Comparison of ENCODE assay signal across 8 mouse cellular contexts in the genomic region with DNA sequence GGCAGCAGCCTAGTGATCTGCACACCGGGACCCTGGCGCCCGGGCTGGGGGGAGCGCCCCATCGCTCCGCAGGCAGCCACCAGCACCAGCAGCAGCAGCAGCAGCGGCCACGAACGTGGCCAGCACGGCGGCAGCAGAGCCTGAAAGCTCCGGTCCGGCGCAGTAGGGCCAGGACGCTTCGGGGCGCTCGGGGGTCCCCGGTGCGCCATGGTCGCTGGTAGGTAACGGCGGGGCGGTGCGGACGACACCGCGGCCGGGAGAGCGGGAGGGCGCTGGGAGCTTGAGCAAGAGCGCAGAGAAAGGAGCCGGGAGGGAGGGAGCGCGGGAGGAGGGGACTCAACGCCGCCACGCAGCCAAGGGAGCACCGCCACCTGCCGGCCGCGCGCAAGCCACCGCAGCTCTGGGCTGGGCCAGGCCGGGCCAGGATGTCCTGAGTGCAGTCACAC. TPM values are rescaled to one million over a fixed set of nuclear protein-coding genes. Genes with fewer than 3 reads are reported as not detected.
DNase-seq lines count a peak whose midpoint lies in the region; ATAC-seq and TF ChIP-seq lines count a peak whose summit lies in the region.

TSS of gene Sorcs2 (minus strand) at position 303 of the 446 bp plus-strand sequence.

- peak within 1 kb of the TSS; percentile 73 for H3K4me3 ChIP-seq in brown adipose tissue, adult 24 weeks (ENCODE audit: insufficient read depth, low read depth, low read length)
- H3K4me3 ChIP-seq in forebrain, embryonic 14.5 days (ENCODE audit: low read depth, low read length), result peak within 1 kb of the TSS; percentile 65
- H3K4me3 ChIP-seq in heart, postnatal 0 days (ENCODE audit: low read depth, low read length), result peak within 1 kb of the TSS; percentile 64
- H3K4me3 ChIP-seq in liver, embryonic 15.5 days (replicated peaks), result peak within 1 kb of the TSS; percentile 49
- peak within 1 kb of the TSS; percentile 77 for H3K4me3 ChIP-seq in neural tube, embryonic 13.5 days
- H3K4me3 ChIP-seq in stomach, postnatal 0 days (ENCODE audit: low read depth, low read length), result peak within 1 kb of the TSS; percentile 68

- peak within 1 kb of the TSS; percentile 100 for H3K4me2 ChIP-seq in forebrain, embryonic 14.5 days (ENCODE audit: low read length)
- peak within 1 kb of the TSS; percentile 99 for H3K4me2 ChIP-seq in heart, postnatal 0 days (ENCODE audit: low read depth, low read length)
- peak within 1 kb of the TSS; percentile 70 for H3K4me2 ChIP-seq in liver, embryonic 15.5 days
- peak within 1 kb of the TSS; percentile 99 for H3K4me2 ChIP-seq in neural tube, embryonic 13.5 days
- H3K4me2 ChIP-seq in stomach, postnatal 0 days (replicated peaks; ENCODE audit: low read depth), result peak within 1 kb of the TSS; percentile 100

- whole genome bisulfite sequencing in forebrain, embryonic 14.5 days, result under 1% methylated on average over 43 of the region's 45 CpGs
- WGBS in heart, postnatal 0 days, result 0% methylated on average over 41 of the region's 45 CpGs
- WGBS in liver, embryonic 15.5 days (ENCODE audit: insufficient replicate concordance), result under 1% methylated on average over 44 of the region's 45 CpGs
- WGBS in neural tube, embryonic 13.5 days, result under 1% methylated on average over 41 of the region's 45 CpGs
- 2% methylated on average over 24 of the region's 45 CpGs for WGBS in stomach, postnatal 0 days

- no peaks in the 10 kb centered on the region for H3K36me3 ChIP-seq in forebrain, embryonic 14.5 days (ENCODE audit: control insufficient read depth, insufficient read depth, low read length)
- no peaks in the 10 kb centered on the region for H3K36me3 ChIP-seq in heart, postnatal 0 days (replicated peaks; ENCODE audit: control insufficient read depth, insufficient read depth, low read length)
- no peaks in the 10 kb centered on the region for H3K36me3 ChIP-seq in liver, embryonic 15.5 days (replicated peaks)
- no peaks in the 10 kb centered on the region for H3K36me3 ChIP-seq in neural tube, embryonic 13.5 days
- no peaks in the 10 kb centered on the region for H3K36me3 ChIP-seq in stomach, postnatal 0 days (ENCODE audit: control insufficient read depth, insufficient read depth, low read length)

- no peaks in the 10 kb centered on the region for H3K9me3 ChIP-seq in forebrain, embryonic 14.5 days (replicated peaks; ENCODE audit: control insufficient read depth, low read length)
- no peaks in the 10 kb centered on the region for H3K9me3 ChIP-seq in heart, postnatal 0 days (replicated peaks; ENCODE audit: control insufficient read depth, low read length)
- H3K9me3 ChIP-seq in liver, embryonic 15.5 days (replicated peaks), result no peaks in the 10 kb centered on the region
- no peaks in the 10 kb centered on the region for H3K9me3 ChIP-seq in neural tube, embryonic 13.5 days
- H3K9me3 ChIP-seq in stomach, postnatal 0 days (ENCODE audit: control insufficient read depth, low read length), result no peaks in the 10 kb centered on the region

- ATAC-seq in forebrain, embryonic 14.5 days, result peak; percentile 91
- peak; percentile 85 for ATAC-seq in heart, postnatal 0 days (ENCODE audit: insufficient read depth, low read depth)
- ATAC-seq in liver, embryonic 15.5 days (ENCODE audit: insufficient read depth), result 0 out of 2 replicates have a peak, but pooled peaks have one; percentile 47
- peak; percentile 91 for ATAC-seq in neural tube, embryonic 13.5 days (ENCODE audit: low read depth)
- peak; percentile 85 for ATAC-seq in stomach, postnatal 0 days (ENCODE audit: low FRiP score, low TSS enrichment)

- peak; percentile 92 for DNase-seq in CD4-positive, CD25-positive, alpha-beta regulatory T cell, adult 2 months (ENCODE audit: low read depth, low spot score)
- peak; percentile 90 for DNase-seq in forebrain, embryonic 14.5 days (ENCODE audit: low spot score)
- peak; percentile 84 for DNase-seq in heart, postnatal 0 days (ENCODE audit: low spot score)
- DNase-seq in kidney, postnatal 36 days, result peak; percentile 85 to 91
- peak; percentile 89 for DNase-seq in stomach, postnatal 0 days (ENCODE audit: low spot score)

- 0 out of 2 replicates have a peak, but pooled peaks cover 10% of the 10 kb centered on the region for H3K27me3 ChIP-seq in forebrain, embryonic 14.5 days (replicated peaks; ENCODE audit: control insufficient read depth, insufficient read depth, low read length)
- peaks cover 28% of the 10 kb centered on the region for H3K27me3 ChIP-seq in heart, postnatal 0 days (ENCODE audit: control insufficient read depth, insufficient read depth, low read length)
- peaks cover 48% of the 10 kb centered on the region for H3K27me3 ChIP-seq in liver, embryonic 15.5 days
- H3K27me3 ChIP-seq in neural tube, embryonic 13.5 days, result peaks cover 44% of the 10 kb centered on the region
- no peaks in the 10 kb centered on the region for H3K27me3 ChIP-seq in stomach, postnatal 0 days (ENCODE audit: control insufficient read depth, insufficient read depth, low read length)

- TF ChIP-seq EP300 in heart, postnatal 0 days (IDR thresholded peaks at IDR 0.05; ENCODE audit: low read depth), result no peak
- TF ChIP-seq EP300 in stomach, postnatal 0 days (optimal IDR thresholded peaks at IDR 0.05), result no peak

- peak; percentile 87 for TF ChIP-seq CTCF in heart, postnatal 0 days (IDR thresholded peaks at IDR 0.05; ENCODE audit: low read depth)
- TF ChIP-seq CTCF in stomach, postnatal 0 days (IDR thresholded peaks at IDR 0.05; ENCODE audit: low read depth), result peak; percentile 90

- H3K4me1 ChIP-seq in brown adipose tissue, adult 24 weeks (ENCODE audit: control insufficient read depth, insufficient read depth, insufficient read length, low read length), result no peaks in the 10 kb centered on the region
- H3K4me1 ChIP-seq in forebrain, embryonic 14.5 days (ENCODE audit: control insufficient read depth, insufficient read depth, low read length), result no peaks in the 10 kb centered on the region
- H3K4me1 ChIP-seq in heart, postnatal 0 days (ENCODE audit: control insufficient read depth, insufficient read depth), result peaks cover 12% of the 10 kb centered on the region; the same call in 1 of the 2 replicates
- H3K4me1 ChIP-seq in liver, embryonic 15.5 days (replicated peaks), result no peaks in the 10 kb centered on the region; the same call in 1 of the 2 replicates
- peaks cover 45% of the 10 kb centered on the region for H3K4me1 ChIP-seq in neural tube, embryonic 13.5 days (replicated peaks)
- H3K4me1 ChIP-seq in stomach, postnatal 0 days (replicated peaks; ENCODE audit: control insufficient read depth, insufficient read depth), result peaks cover 2% of the 10 kb centered on the region; the same call in 1 of the 2 replicates

- peak within 1 kb of the TSS; percentile 88 for H3K9ac ChIP-seq in forebrain, embryonic 14.5 days (ENCODE audit: low read length)
- H3K9ac ChIP-seq in heart, postnatal 0 days (replicated peaks; ENCODE audit: low read depth, low read length), result peak within 1 kb of the TSS; percentile 49
- no peak within 1 kb of the TSS for H3K9ac ChIP-seq in liver, embryonic 15.5 days
- H3K9ac ChIP-seq in neural tube, embryonic 13.5 days, result peak within 1 kb of the TSS; percentile 91
- H3K9ac ChIP-seq in stomach, postnatal 0 days (ENCODE audit: low read length), result peak within 1 kb of the TSS; percentile 70

- H3K27ac ChIP-seq in brown adipose tissue, adult 24 weeks (replicated peaks; ENCODE audit: low read depth, low read length), result no peak within 1 kb of the TSS
- no peak within 1 kb of the TSS for H3K27ac ChIP-seq in forebrain, embryonic 14.5 days (ENCODE audit: low read depth, low read length)
- no peak within 1 kb of the TSS for H3K27ac ChIP-seq in heart, postnatal 0 days (ENCODE audit: low read depth)
- H3K27ac ChIP-seq in liver, embryonic 15.5 days (replicated peaks), result no peak within 1 kb of the TSS
- peak within 1 kb of the TSS; percentile 49; the same call in 1 of the 2 replicates for H3K27ac ChIP-seq in neural tube, embryonic 13.5 days (replicated peaks)
- H3K27ac ChIP-seq in stomach, postnatal 0 days (replicated peaks), result no peak within 1 kb of the TSS

RNA-seq across cellular contexts. Expression of gene Sorcs2, which starts in this region (rescaled TPM):
- polyA plus RNA-seq in brown adipose tissue, adult 24 weeks (2012; ENCODE audit: insufficient read depth, insufficient read length, missing spikeins), result 24.9 and 28.5 TPM in 2 replicates
- polyA plus RNA-seq in forebrain, embryonic 14.5 days (2014; fragmentation: Nextera tagmentation; extraction: Ambion mirVana), result 5.1 and 6.6 TPM in 2 replicates
- 19.2 and 32.6 TPM in 2 replicates for total RNA-seq in heart, postnatal 0 days (2014; rRNA removed; ENCODE audit: low replicate concordance)
- 3.3 and 3.7 TPM in 2 replicates for polyA plus RNA-seq in heart, postnatal 0 days (2015; fragmentation: Nextera tagmentation; extraction: Ambion mirVana)
- polyA plus RNA-seq in liver, embryonic 15.5 days (2015; fragmentation: Nextera tagmentation; extraction: Ambion mirVana), result 0.55 and 1.1 TPM in 2 replicates
- 10.8 and 11.4 TPM in 2 replicates for polyA plus RNA-seq in neural tube, embryonic 13.5 days (2015; fragmentation: Nextera tagmentation; extraction: Ambion mirVana)
- polyA plus RNA-seq in stomach, postnatal 0 days (2015; fragmentation: Nextera tagmentation; extraction: Ambion mirVana), result 3.1 and 4.2 TPM in 2 replicates
